ENCODE assay signal across 7 mouse cellular contexts in genomic region chr3:79628561-79629415, GRCm38 (mm10). TPM values are rescaled to one million over a fixed set of nuclear protein-coding genes. Genes with fewer than 3 reads are reported as not detected.
DNase-seq lines count a peak whose midpoint lies in the region; ATAC-seq lines count a peak whose summit lies in the region.

Gene 4930579G24Rik (plus strand): TSS chr3:79629079.

- H3K27ac ChIP-seq in intestine, embryonic 16.5 days (ENCODE audit: low read length), result peak within 1 kb of the TSS; percentile 92
- H3K27ac ChIP-seq in midbrain, embryonic 11.5 days (ENCODE audit: low read depth, low read length), result peak within 1 kb of the TSS; percentile 65; the same call in 1 of the 2 replicates

- no peaks in the 10 kb centered on the region for H3K4me1 ChIP-seq in intestine, embryonic 16.5 days (ENCODE audit: control insufficient read depth, insufficient read depth, low read length)
- H3K4me1 ChIP-seq in midbrain, embryonic 11.5 days (ENCODE audit: control insufficient read depth, insufficient read depth, low read length), result peaks cover 10% of the 10 kb centered on the region

- DNase-seq in adrenal gland, adult 8-10 months, result peak; percentile 98
- DNase-seq in embryo, embryonic 9.5 days (ENCODE audit: extremely low spot score), result peak; percentile 94
- peak; percentile 75 to 91 for DNase-seq in gastrocnemius, postnatal 4 days (ENCODE audit: low spot score in 2 of 2)
- peak; percentile 95 to 97 for DNase-seq in left cerebral cortex, postnatal 36 days (ENCODE audit: low spot score in 2 of 2)
- DNase-seq in midbrain, embryonic 11.5 days (ENCODE audit: low spot score, missing footprints), result peak; percentile 99
- DNase-seq in skeletal muscle tissue, adult 2 months (ENCODE audit: low read depth, low spot score), result peak; percentile 100

- H3K36me3 ChIP-seq in intestine, embryonic 16.5 days (ENCODE audit: control insufficient read depth, insufficient read depth, low read length), result peaks cover 14% of the 10 kb centered on the region; the same call in 1 of the 2 replicates
- peaks cover 16% of the 10 kb centered on the region for H3K36me3 ChIP-seq in midbrain, embryonic 11.5 days (ENCODE audit: control insufficient read depth, insufficient read depth, low read length)

- peak; percentile 99 for ATAC-seq in intestine, embryonic 16.5 days
- ATAC-seq in midbrain, embryonic 11.5 days (ENCODE audit: low FRiP score), result peak; percentile 99

- H3K27me3 ChIP-seq in intestine, embryonic 16.5 days (replicated peaks; ENCODE audit: control insufficient read depth, insufficient read depth, low read length), result no peaks in the 10 kb centered on the region
- no peaks in the 10 kb centered on the region for H3K27me3 ChIP-seq in midbrain, embryonic 11.5 days (ENCODE audit: control insufficient read depth, insufficient read depth, low read length)

- H3K4me2 ChIP-seq in intestine, embryonic 16.5 days (ENCODE audit: low read depth, low read length), result peak within 1 kb of the TSS; percentile 81
- peak within 1 kb of the TSS; percentile 81 for H3K4me2 ChIP-seq in midbrain, embryonic 11.5 days

- H3K4me3 ChIP-seq in intestine, embryonic 16.5 days (ENCODE audit: low read length), result peak within 1 kb of the TSS; percentile 82
- peak within 1 kb of the TSS; percentile 69 for H3K4me3 ChIP-seq in midbrain, embryonic 11.5 days (ENCODE audit: low read depth, low read length)

- WGBS in intestine, embryonic 16.5 days, result under 1% methylated on average over 60 of the region's 60 CpGs
- under 1% methylated on average over 60 of the region's 60 CpGs for WGBS in midbrain, embryonic 11.5 days

- no peaks in the 10 kb centered on the region for H3K9me3 ChIP-seq in intestine, embryonic 16.5 days (ENCODE audit: control insufficient read depth, low read length)
- H3K9me3 ChIP-seq in midbrain, embryonic 11.5 days (ENCODE audit: control insufficient read depth, low read length), result no peaks in the 10 kb centered on the region

- H3K9ac ChIP-seq in intestine, embryonic 16.5 days (ENCODE audit: low read depth, low read length), result peak within 1 kb of the TSS; percentile 89
- H3K9ac ChIP-seq in midbrain, embryonic 11.5 days (ENCODE audit: low read length), result peak within 1 kb of the TSS; percentile 82

- intact Hi-C loops in left cerebral cortex, postnatal 36 days (cut with DNase I), result no loop called here

RNA-seq across cellular contexts. Expression of gene 4930579G24Rik, which starts in this region (rescaled TPM):
- 1 to 10 TPM; 2.1 to 2.6 (median 2.4) TPM for total RNA-seq in adrenal gland, adult 8-10 months (2022)
- total RNA-seq in gastrocnemius, postnatal 4 days (2021), result 1 to 10 TPM; 7.0 to 7.1 TPM
- polyA plus RNA-seq in intestine, embryonic 16.5 days (2015; fragmentation: Nextera tagmentation; extraction: Ambion mirVana), result 18.1 and 19.9 TPM in 2 replicates
- total RNA-seq in left cerebral cortex, postnatal 36 days (2021), result 1 to 10 TPM; 1.4 to 1.5 TPM
- polyA plus RNA-seq in midbrain, embryonic 11.5 days (2014; fragmentation: Nextera tagmentation; extraction: Ambion mirVana), result 25.1 and 28.8 TPM in 2 replicates

Comparison
In these comparisons a context has a peak if more than half of its experiments do, and no peak if none do; other contexts are left out.
1. Peak in every context shown above with its lines: DNase-seq, ATAC-seq, H3K4me3 ChIP-seq and H3K27ac ChIP-seq.